In the genomic region with DNA sequence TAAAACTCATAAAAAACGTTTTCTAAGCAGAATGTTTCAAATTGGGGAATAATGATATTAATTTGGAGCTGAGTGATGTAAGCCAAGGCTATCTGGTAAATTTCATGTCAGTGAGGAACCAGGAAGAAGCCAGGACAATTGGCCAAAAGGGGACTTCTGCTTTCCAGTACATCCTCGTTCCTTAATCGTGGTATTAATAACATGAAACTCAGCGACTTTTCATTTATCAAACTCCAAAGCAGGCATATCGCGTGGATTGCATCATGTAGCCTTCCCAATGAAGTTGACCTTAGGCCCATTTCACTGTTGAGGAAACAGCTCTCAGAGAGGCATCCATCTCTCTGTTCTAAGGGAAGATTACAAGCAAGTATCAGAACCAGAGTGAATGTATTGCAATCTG, we compare ENCODE assay signal across 15 mouse cellular contexts.
"Had no signal": no experiment of that assay in that cellular context is flagged by ENCODE, and none has a peak within 500 bp of the region (broad histone marks: within the 10 kb centered on the region; RNA-seq: fewer than 3 reads in every experiment).

No protein-coding gene starts in this region.

- H3K9me3 ChIP-seq: midbrain, embryonic 13.5 days; midbrain, embryonic 15.5 days; neural tube, embryonic 12.5 days had no signal

- DNase-seq: lung, adult 18-20 months; lung, embryonic 14.5 days; lung, postnatal 10 days; lung, postnatal 4 days; right cerebral cortex, postnatal 14 days; right cerebral cortex, postnatal 4 days; spleen, adult 18-20 months; thymus, adult 18-20 months; thymus, postnatal 25 days; thymus, postnatal 4 days had no signal

- H3K27me3 ChIP-seq: megakaryocyte, embryonic 14.5 days; midbrain, embryonic 15.5 days; neural tube, embryonic 12.5 days had no signal

- ATAC-seq: midbrain, embryonic 13.5 days; midbrain, embryonic 15.5 days had no signal

- H3K4me2 ChIP-seq: lung, embryonic 14.5 days; midbrain, embryonic 11.5 days; midbrain, embryonic 13.5 days; midbrain, embryonic 15.5 days; neural tube, embryonic 12.5 days had no signal

- H3K9ac ChIP-seq: lung, embryonic 14.5 days; midbrain, embryonic 13.5 days; midbrain, embryonic 15.5 days; neural tube, embryonic 12.5 days had no signal

- H3K27ac ChIP-seq: midbrain, embryonic 15.5 days; neural tube, embryonic 12.5 days had no signal

- H3K4me3 ChIP-seq: megakaryocyte, embryonic 14.5 days; midbrain, embryonic 13.5 days; midbrain, embryonic 15.5 days; neural tube, embryonic 12.5 days had no signal

- H3K36me3 ChIP-seq: midbrain, embryonic 13.5 days; midbrain, embryonic 15.5 days; neural tube, embryonic 12.5 days had no signal

- H3K4me1 ChIP-seq: megakaryocyte, embryonic 14.5 days; midbrain, embryonic 13.5 days; midbrain, embryonic 15.5 days; neural tube, embryonic 12.5 days had no signal
